Mouse (Mus musculus): Measurements from ENCODE around the gene Gm42906. TPM values are rescaled to one million over a fixed set of nuclear protein-coding genes. Genes with fewer than 3 reads are reported as not detected.

Gene Gm42906
- 1 to 10 TPM in 1 of 2 experiments, not detected in 1; 1.3 TPM for total RNA-seq (2021)
- long read RNA-seq, experiment 1, result 0 reads
- long read RNA-seq, experiment 2, result 0 reads

DNA sequence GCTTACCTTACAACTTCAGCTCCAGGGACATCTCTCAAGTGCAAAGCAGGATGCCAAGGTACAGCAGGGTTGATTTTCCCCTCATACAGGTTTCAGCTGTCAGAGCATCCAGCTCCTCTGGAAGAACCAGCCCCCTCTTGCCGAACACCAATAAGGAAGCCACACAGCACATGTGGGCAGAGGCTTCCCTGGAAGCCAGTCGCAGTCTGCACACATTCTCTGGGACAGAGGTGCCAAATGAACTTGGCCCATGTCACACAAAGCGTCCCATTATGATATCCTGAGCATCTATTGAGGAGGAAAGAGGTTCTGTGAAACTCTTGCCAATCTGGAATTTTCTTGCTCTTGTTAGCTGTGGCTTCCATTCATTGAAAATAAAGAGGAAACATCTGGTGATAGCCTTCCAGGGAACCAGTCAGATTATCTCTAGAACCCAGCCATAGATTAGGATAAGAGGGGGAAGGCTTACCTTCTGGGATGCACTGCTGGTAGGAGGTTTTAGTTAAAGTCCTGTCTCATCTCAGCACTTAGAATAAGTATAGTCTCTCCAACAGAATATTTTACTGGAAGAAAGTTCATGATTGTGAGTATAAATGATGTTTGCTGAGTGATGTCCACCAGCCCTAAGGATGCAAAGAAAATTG is at the start of gene Gm42906:
Gene Gm42906 (minus strand): TSS at position 51 of the 644 bp plus-strand sequence.
- no peak for DNase-seq (ENCODE audit: low spot score)

DNA sequence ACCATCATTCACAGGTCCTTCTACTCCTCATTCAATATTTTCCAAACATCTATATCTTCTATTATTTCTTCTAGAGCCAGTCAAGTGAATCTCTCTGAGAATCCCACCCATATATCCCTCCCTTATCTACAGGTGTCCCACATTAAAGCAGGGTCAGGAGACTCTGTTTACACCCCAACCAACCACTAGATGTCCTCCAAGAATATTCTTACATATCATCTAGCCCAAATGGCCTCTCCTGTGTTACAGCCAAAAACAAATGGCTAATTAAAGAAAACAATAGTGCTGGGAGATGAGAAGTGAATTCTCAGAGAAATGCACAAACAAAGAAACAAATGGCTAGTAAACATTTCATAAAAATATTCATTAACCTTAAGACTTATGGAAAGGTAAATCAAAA is 17.7 kb upstream of the Gm42906 start:
- DNase-seq (ENCODE audit: low spot score), result no peak

DNA sequence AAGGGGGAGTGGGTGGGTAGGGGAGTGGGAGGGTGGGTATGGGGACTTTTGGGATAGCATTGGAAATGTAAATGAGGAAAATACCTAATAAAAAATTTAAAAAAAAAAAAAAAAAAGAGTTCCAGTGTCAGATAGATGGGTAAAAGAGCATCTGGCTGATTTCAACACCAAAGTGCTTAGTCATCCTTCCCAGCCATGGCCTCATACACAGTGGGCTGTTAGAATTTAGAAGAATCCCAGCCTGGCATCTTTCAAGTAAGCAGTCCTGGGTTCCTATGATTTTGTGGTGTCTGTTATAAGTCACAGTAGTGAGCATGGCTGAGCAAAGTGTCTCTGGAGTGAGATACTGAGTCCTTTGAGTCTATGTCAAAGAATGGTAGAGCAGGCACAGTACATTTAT is 7.1 kb upstream of the Gm42906 start:
- DNase-seq (ENCODE audit: low spot score), result no peak

DNA sequence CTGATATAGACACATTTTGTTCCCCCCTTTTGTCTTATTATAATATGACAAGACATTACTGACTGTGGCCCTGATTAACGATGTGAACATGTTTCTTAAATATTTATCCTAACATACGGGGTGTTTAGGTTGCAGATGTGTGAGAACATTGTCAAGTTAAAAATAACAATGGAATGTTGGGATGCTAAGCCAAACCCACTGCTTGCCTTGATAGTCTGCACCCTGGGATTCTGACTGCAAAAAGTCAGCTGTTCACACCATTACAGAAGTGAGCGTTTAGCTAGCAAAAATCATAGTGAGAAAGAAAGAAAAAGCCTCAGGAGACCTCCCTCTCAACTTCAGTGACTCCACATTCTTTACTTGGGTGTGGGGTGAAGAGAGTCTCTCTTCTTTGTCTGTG is 1.5 kb downstream of the Gm42906 start:
- DNase-seq (ENCODE audit: low spot score), result no peak

DNA sequence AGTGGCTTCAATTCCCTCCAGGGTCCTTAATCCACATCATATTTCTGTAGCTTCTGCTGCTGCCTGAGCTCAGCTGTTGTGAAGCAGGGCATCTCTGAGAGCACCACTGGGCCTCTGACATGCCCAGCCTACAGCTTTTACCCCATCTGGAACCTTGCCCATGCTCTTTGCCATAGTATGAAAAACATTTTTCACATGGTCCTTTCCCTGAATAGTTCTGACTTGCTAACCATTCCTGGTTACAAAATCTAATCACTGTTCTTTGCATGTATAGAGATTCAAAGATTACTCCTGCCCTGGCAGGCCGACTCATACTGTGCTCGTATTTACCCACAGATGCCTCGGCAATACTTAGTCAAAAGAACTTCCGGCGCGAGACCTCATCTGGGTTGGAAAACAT is 5.3 kb downstream of the Gm42906 start:
- no peak for DNase-seq (ENCODE audit: low spot score)

DNA sequence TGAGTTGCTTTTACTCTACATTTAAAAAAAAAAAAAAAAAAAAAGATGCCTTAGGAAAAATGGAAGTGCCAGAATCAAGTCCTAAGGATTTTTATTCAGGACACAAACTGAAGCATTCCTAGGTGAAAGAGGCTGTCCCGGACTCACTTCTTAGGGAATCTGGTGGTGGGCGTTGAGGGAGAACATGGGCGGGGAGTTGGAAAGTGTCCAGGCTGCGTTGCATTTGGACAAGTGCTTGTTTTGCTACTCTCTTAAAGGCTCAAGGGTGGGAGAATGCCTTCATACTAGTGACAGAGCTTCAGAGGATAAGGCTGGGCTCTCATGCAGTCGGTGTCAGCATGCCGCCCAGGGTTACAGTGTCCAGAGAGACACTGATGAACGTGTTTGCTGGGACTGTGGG is 6.1 kb downstream of the Gm42906 start:
- no peak for DNase-seq (ENCODE audit: low spot score)

DNA sequence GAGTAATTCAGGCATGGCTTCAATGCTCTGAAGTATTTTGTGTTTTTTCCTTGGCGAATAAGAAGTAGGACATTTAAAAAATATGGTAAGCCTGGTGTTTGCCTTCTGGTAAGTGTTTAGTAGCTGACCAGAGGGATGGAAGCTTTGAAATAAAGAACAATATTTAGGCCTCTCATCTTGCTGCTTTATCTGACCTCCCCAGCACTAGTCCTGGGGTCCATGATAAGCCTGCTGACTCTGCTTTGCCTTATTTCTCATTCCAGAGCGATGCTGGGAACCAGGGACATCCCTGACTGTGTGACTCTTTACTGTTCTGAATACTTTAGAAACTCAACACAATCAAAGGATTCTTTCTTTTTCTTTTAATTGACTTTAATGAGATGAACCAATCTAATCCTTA is 9.4 kb downstream of the Gm42906 start:
- no peak for DNase-seq (ENCODE audit: low spot score)

DNA sequence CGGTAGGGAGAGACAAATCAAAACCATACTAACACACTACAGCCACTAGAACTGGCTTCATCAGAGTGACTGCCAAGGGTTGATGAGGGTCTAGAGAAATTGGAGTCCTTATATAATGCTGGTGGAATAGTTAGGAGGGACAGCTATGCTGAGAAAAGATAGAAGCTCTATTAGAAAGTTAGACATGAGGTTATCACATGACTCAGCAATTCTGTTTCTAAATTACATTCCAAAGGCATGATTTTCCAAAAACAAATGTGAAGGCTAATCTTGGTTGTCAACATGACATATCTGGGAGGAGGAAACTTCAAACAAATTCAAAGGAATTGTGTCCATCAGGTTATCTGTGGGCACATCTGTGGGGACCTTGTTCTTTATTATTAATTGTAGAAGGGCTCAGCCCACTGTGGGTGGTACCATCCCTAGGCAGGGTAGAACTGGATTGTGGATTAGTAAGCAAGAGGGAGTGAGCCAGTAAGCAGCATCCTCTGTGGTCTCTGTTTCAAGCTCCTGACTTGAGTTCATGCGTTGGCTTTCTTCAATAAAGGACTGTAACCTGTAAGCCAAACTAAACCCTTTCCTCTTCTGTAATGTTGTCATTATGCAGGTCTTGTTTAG is 10.4 kb downstream of the Gm42906 start:
- DNase-seq (ENCODE audit: low spot score), result no peak

DNA sequence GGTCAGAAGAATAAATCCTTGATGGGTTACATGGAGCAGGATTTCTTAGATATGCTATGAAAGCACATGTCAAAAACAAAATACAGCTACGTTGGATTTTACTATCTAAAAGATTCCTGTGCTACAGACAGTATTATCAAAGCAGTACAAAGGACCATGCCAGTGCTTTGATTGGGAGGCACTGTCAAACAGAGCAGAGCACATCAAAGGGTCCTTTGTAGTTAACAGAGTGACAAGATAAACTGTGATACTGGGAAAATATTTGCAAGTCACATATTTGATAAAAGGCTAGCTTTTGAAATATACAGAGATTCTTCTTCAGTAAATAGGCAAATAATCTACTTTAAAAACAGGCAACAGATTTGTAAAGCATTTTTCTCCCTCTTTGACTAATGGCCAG is 11.0 kb downstream of the Gm42906 start:
- DNase-seq (ENCODE audit: low spot score), result no peak

DNA sequence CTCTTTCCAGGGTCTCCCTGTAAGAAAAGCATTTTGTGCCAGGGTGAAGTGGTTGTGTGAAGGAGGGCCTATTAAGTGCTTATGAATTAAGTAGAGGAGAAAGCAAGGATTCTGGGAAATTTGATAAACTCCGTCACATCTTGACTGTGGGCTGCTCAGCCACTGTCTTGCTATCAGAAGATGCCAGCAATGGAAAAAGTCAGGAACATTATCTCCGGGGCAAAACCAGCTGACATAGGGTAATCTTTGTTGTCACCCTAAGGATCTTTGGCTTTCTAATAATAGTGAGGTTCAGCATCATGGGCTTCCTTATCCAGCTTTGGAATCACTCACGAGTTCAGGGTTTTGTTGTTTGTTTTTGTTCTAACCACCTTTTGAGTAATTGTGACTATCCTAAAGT is 14.3 kb downstream of the Gm42906 start:
- DNase-seq (ENCODE audit: low spot score), result no peak

DNA sequence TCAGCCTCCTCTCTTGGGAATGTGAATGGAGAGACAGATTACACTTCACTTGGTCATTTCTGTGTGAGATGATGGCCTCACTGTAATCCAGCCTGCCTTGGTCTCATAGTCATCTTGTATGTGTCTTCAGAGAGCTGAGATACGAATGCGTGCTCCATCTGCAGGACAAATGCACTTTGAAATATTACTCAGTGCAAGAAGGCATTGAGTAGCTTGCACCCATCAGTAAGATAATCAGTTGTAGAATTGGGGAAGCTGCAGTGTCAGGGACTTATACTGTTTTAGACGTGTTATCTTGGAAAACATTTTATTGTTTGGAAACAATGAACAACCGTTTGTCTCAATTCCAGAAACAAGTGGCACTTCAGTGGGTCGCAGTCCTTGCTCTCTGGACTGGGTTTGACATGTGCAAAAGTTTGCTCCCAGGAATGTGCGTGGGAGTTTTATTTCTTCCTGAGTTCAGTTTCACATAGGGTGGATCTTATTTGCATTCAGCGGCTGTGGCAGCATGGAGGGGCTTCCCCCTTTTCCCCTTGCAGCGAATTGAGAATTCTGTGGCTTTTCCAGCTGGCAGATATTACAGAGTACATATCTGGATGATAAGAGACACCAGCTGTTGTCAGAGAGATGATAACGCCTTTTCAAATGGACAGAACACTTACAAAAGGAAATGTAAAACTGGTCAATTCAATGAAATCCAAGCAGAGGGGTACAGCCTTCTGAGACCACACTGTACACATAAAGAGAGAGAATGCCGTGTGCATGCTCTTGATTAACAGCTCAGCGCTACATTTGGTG is 15.1 kb downstream of the Gm42906 start:
- DNase-seq (ENCODE audit: low spot score), result no peak

DNA sequence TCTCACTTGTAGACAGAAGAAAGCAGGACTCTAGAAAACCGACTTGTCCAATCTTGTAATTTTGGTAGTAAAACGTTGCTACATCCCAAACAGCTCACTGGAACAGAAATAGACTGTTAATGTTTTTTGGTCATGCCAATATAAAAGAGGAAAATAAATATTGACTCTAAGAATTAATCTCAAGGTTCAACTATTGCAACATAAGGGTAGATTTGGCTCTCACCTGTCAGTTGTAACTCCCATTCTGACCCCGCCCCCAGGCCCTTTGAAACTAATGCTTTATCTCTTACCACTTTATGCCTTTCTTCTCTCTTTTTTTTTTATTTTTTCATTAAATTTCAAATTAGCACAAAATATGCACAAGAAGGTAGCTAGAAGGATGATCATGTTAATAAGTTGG is 18.0 kb downstream of the Gm42906 start:
- DNase-seq (ENCODE audit: low spot score), result no peak

DNA sequence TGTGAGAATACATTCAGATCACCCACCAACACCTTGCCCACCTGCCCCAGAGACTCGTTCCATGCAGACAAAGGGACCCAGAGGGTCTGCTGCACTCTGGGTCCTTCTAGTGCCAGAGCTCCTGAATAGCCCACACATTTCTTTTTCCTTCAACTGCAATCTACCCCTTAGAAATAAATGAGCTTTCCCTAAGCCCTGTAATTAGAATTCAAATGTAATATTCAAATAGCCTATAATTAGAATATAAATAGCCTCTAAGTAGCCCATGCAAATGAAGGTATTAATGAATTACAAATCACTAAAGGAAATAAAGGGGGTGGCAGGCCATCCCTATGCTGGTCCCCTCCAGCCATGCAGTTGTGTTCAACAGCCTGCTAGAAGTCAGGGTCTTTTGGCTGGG is 18.7 kb downstream of the Gm42906 start:
- DNase-seq (ENCODE audit: low spot score), result no peak

DNA sequence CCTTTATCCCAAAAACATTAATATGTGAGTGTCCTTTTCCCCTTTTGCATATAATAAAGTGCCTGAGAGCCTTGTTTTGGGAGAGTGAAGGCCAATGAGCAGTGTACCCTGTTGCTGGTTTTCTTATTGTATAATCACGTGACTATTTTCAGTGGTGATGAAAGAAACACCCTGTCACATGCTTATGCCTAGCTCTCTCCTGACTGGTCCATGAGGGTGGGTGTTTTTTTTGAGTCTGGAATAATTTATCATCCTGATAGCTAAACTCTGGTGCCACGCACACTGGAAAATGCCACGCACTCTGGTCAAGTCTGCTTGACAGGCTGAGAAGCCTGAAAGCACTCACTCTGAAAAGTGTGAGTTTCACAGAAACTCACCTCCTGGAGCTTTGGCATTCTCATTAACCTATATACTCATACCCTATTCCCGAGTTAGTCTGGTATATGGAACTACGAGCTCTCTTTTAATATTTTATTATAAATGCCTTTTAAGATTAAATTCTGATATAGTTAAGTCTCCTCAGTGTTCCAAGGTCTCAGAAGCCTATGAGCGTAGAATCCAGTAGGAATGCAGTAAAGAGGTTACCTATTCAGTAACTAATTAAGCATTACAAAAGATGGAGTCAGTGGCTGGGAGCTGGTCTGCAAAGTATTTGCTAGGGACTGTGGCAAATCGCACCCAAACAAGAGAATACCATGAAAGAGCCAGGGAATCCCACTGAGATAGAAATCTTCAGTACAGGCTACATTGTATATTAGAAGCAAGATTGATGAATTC is 19.7 kb downstream of the Gm42906 start:
- DNase-seq (ENCODE audit: low spot score), result no peak

DNA sequence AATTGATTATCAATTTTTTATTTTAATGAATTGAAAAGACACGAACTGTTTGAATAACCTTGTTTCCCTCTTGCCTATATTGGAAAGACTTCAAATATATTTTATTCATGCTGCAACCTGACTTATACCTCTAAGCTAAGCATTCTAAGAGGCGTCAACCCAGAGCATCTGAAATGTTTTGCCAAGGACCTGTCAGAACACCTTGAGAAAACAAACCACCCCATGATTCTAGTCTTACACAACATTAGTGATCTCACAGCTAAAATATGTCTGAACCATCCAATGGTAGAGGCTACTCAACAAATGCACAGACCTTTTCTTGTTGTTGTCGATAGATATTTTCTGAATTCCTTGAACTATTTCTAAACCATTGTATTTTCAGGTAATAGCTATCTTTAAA is 20.5 kb downstream of the Gm42906 start:
- DNase-seq (ENCODE audit: low spot score), result no peak

DNA sequence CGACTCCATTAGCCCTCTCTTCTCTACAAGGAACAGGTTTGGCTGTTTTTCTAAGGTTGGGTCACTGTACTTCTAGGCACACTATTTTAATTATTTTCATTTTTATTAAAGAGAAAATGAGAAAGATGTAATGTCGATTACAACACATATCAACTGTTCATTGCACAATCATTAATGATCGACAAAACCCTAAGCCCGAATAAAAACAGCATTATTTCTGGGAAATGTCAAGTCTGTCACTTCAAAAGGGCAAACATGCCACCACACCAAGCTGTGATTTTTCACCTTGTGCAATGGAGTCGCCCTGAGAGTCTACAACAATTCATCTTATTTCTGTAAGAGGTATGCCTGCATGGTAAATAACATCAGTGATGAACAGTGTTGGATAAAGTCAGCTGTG is 21.7 kb downstream of the Gm42906 start:
- no peak for DNase-seq (ENCODE audit: low spot score)

DNA sequence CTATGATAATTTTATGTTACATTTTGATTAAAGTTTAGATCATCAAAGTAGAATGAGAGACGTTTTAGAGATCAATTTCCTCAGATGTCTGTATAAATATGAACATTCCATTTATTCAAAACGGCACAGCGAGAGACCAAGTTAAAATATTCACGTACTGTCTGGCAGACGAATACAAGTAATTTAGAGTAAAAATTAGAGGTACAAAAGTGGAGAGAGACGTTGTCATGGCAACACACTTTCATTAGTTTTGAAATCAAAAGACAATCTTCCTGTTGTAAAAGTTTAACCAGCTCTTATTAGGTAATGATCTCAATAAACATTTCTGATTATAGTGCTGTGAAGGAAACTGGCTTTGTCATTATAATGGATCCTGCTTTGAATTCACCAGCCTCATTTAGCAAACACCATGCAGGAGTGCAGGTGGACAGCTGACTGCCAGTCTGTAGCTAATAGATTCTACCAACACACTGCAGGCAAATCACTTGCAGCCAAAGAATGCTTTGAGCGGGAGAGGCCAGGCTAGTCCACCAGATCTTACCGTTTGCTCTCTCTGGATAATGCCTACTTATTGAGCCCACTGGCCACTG is 22.6 kb downstream of the Gm42906 start:
- no peak for DNase-seq (ENCODE audit: low spot score)

DNA sequence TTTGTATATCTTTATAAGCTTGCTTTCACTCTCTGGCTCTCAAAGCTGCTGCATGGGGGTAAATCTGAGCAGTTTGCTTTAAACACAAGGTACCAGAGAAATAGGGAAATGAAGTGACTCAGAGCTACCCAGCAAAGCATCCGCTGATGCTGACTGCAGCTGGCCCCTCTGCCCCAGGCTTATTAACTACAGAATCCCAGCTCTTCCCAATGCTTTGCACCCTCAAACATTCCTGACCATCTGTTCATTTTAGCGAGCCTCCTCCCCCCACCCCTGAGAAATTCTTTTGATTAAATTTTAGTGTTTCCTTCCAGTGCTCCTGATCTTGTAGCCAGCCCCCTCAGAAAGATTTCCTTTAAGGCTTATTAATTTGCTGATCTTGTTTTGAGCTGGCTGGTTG is 24.4 kb downstream of the Gm42906 start:
- no peak for DNase-seq (ENCODE audit: low spot score)

DNA sequence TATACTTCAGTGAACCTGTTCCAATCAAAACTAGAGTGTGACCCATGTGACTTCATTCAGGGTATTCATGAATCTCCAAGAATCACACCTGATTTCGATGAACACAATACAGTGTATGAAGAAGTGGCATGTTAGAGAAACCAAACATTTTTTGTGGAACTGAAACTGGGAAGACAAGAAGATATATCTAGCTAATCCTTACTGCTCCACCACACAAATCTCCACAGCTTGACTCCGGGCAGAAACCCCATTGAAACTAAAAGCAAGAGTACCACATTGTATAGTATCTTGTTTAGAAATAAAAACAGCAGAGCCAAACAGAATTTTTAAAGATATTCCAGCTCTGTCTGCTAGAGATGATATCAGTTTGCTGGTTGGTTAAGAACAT is 27.4 kb downstream of the Gm42906 start:
- no peak for DNase-seq (ENCODE audit: low spot score)

DNA sequence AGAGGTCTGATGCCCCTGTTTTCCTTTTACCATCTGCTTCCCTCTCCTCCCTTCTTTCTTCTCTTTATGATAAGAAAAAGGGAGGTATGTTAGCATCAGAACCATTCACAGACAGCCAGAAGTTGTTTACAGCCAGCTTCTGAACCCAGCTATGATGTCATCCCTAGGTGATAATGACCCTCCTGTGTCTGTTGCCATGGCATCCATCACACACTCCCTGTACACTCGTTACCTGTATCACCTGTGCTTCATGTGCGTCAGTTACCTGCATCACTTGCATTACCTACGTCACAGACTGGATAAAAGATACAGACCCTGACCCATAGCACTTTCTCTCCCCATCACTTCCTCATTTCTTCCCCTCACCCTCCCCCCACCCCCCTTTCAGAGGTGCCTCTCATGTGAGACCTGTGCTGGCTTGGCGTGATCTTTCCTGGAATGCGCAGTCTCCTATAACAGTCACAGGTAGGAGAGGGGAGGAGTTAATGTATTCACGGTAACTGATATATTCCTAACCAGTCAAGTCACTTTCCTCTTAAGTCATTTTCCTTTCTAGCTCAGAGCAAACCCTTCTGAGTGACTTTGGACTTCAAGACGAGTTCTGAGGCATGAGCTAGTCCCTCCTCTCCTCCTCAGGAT is 27.9 kb downstream of the Gm42906 start:
- DNase-seq (ENCODE audit: low spot score), result no peak

DNA sequence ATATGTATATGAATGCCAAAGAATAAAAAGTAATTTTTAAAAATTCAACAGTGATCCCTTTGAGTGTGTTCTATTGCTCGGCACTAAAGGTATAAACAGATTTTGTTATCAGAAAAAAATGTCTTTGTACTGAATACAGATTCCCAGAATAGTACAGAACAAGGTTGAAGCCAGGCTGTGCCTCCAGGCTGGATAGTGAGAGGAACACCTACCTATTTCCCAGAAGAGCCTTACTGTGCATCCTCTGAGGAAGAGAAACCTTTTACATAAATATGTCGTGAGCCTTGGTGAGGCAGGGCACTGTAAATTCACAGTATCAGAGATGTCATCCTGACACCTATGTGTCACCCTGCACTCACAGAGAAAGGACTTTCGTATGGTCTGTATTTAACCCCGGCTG is 31.8 kb downstream of the Gm42906 start:
- no peak for DNase-seq (ENCODE audit: low spot score)
